Mouse (Mus musculus): ENCODE measurements around the gene Gdf3. TPM values are rescaled to one million over a fixed set of nuclear protein-coding genes. Genes with fewer than 3 reads are reported as not detected.

Gene Gdf3
- polyA plus RNA-seq, 2 experiments = 0.11 to 0.20 TPM

DNA sequence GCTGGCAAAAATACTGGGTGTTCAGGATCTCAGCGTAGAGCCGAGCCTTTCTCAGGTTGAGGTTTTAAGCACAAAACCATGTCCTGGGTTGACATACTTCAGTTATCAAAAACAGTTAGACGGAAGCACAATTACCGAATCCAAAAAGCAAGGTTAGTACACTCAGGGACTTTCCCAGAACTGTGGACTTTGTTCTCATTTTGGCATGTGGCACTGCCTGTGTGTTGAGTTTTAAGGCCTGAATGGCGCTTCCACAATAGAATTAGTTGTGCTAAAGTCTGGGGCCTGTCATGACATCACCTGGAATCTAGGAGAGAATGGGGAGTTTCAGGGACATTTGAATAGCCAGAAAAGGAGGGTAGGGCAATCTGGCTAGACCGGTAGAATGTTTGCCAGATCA is 11.5 kb downstream of the Gdf3 start:
- H3K36me3 ChIP-seq (ENCODE audit: control insufficient read depth, insufficient read depth, low read length) = no peaks in the 10 kb centered on the region
- no peak overlapping the region for H3K4me3 ChIP-seq (replicated peaks; ENCODE audit: low read length)
- no peak for DNase-seq (ENCODE audit: low spot score)
- H3K9me3 ChIP-seq (ENCODE audit: control insufficient read depth, low read length) = no peaks in the 10 kb centered on the region
- no peak overlapping the region for H3K27ac ChIP-seq (replicated peaks; ENCODE audit: low read depth, low read length)
- H3K27me3 ChIP-seq (ENCODE audit: control insufficient read depth, insufficient read depth, low read length) = no peaks in the 10 kb centered on the region
- no peak overlapping the region for H3K9ac ChIP-seq (ENCODE audit: low read depth, low read length, severe bottlenecking)
- WGBS = 89% methylated on average over 6 of the region's 6 CpGs
- H3K4me2 ChIP-seq (replicated peaks; ENCODE audit: low read depth, low read length, severe bottlenecking) = no peak overlapping the region
- no peak for TF ChIP-seq POLR2A (IDR thresholded peaks at IDR 0.05; ENCODE audit: borderline replicate concordance, extremely low read depth, insufficient read depth, insufficient read length)
- no peaks in the 10 kb centered on the region for H3K4me1 ChIP-seq (ENCODE audit: control insufficient read depth, insufficient read depth, low read length)
- ATAC-seq (ENCODE audit: low FRiP score, low read depth) = no peak

DNA sequence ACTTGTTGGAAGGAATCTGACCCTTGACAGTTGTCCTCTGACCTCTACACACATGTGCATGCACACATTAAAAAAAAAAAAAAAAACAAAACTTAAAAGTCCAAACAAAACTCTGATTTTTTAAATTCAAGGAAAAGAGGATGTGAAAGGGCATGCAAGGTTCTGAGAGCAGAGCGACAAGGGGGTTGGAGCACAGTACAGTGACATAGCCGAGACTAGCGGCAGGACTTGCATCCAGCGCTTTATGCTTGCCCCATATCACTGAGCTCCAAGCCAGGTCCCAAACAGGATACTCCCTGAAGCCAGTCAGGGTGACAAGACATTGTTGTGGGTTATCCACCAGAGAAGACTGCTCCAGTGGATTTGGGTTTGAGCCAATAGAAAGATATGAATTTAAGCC is 11.9 kb downstream of the Gdf3 start:
- H3K4me2 ChIP-seq (replicated peaks; ENCODE audit: low read depth, low read length, severe bottlenecking) = no peak overlapping the region
- no peak for TF ChIP-seq POLR2A (IDR thresholded peaks at IDR 0.05; ENCODE audit: borderline replicate concordance, extremely low read depth, insufficient read depth, insufficient read length)
- ATAC-seq (ENCODE audit: low FRiP score, low read depth) (no peak), DNase-seq (ENCODE audit: low spot score) (no peak)
- H3K4me1 ChIP-seq (ENCODE audit: control insufficient read depth, insufficient read depth, low read length) = no peaks in the 10 kb centered on the region
- H3K9me3 ChIP-seq (ENCODE audit: control insufficient read depth, low read length) = no peaks in the 10 kb centered on the region
- no peak overlapping the region for H3K4me3 ChIP-seq (replicated peaks; ENCODE audit: low read length)
- no peak overlapping the region for H3K27ac ChIP-seq (replicated peaks; ENCODE audit: low read depth, low read length)
- H3K36me3 ChIP-seq (ENCODE audit: control insufficient read depth, insufficient read depth, low read length) = no peaks in the 10 kb centered on the region
- 94% methylated on average over 4 of the region's 4 CpGs for WGBS
- no peaks in the 10 kb centered on the region for H3K27me3 ChIP-seq (ENCODE audit: control insufficient read depth, insufficient read depth, low read length)
- no peak overlapping the region for H3K9ac ChIP-seq (ENCODE audit: low read depth, low read length, severe bottlenecking)

DNA sequence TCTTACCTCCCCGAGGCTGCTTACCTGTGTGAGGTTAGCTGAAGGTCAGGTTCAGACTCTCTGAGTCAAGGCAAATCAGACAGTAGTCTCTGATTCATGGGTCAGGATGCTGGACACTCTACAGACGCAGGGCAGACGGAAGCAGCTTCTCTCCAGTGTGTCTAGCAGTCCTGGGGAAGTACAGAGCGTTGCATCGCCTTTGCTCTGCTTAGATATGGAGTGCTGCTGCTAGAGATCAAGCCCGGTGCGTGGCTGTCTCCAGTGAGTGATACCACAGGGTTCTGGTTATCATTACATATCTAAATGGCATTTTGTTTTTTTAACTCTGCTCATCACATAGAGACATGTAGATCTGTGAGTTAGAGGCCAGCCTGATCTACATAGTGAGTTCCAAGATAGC is 13.3 kb downstream of the Gdf3 start:
- no peak overlapping the region for H3K4me3 ChIP-seq (replicated peaks; ENCODE audit: low read length)
- no peaks in the 10 kb centered on the region for H3K36me3 ChIP-seq (ENCODE audit: control insufficient read depth, insufficient read depth, low read length)
- 89% methylated on average over 7 of the region's 7 CpGs for WGBS
- H3K27ac ChIP-seq (replicated peaks; ENCODE audit: low read depth, low read length) = no peak overlapping the region
- no peak for ATAC-seq (ENCODE audit: low FRiP score, low read depth)
- DNase-seq (ENCODE audit: low spot score) = no peak
- no peak overlapping the region for H3K4me2 ChIP-seq (replicated peaks; ENCODE audit: low read depth, low read length, severe bottlenecking)
- no peaks in the 10 kb centered on the region for H3K27me3 ChIP-seq (ENCODE audit: control insufficient read depth, insufficient read depth, low read length)
- no peak for TF ChIP-seq POLR2A (IDR thresholded peaks at IDR 0.05; ENCODE audit: borderline replicate concordance, extremely low read depth, insufficient read depth, insufficient read length)
- H3K9me3 ChIP-seq (ENCODE audit: control insufficient read depth, low read length) = no peaks in the 10 kb centered on the region
- no peak overlapping the region for H3K9ac ChIP-seq (ENCODE audit: low read depth, low read length, severe bottlenecking)
- no peaks in the 10 kb centered on the region for H3K4me1 ChIP-seq (ENCODE audit: control insufficient read depth, insufficient read depth, low read length)

DNA sequence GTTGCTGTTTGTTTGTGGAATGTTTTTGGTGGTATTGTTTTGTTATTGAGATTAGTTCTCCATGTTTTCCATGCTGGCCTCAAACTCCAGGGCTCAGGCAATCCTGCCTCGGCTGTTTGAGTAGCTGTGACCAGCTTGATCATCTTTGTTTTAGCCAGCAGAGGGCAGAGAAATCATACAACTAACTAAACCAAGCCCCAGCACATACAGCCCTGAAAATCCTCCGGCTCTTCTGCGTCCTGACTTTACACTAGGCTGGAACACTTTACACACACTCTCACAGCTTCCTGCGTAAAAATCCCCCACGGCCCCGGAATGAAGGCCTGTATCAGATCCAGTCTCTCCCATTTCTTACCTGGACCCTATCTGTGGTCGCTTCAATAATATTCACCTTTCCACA is 14.2 kb downstream of the Gdf3 start:
- no peak for ATAC-seq (ENCODE audit: low FRiP score, low read depth)

DNA sequence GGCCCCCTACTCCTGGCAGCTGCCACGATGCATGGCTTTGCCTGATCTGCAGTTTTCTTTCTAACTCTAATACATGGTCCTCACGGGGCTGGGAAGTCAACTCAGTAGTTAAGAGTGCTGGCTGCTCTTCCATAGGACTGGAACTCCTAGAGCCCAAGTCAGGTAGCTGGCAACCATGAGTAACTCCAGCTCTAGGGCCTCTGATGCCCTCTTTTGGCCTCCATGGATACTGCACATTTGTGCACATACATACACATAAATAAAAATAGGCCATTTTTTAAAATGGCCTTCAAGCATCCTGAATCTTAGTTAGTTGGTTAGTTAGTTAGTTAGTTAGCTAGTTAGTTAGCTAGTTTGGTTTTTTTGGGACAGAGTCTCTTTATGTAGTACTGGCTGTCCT is 17.0 kb downstream of the Gdf3 start:
- TF ChIP-seq POLR2A (IDR thresholded peaks at IDR 0.05; ENCODE audit: borderline replicate concordance, extremely low read depth, insufficient read depth, insufficient read length) = no peak
- Histone ChIP-seq H3K4me2 (replicated peaks; ENCODE audit: low read depth, low read length, severe bottlenecking) (no peak overlapping the region), H3K4me3 (replicated peaks; ENCODE audit: low read length) (no peak overlapping the region), H3K9ac (ENCODE audit: low read depth, low read length, severe bottlenecking) (no peak overlapping the region), H3K27ac (replicated peaks; ENCODE audit: low read depth, low read length) (no peak overlapping the region), H3K9me3 (ENCODE audit: control insufficient read depth, low read length) (no peaks in the 10 kb centered on the region), H3K36me3 (ENCODE audit: control insufficient read depth, insufficient read depth, low read length) (no peaks in the 10 kb centered on the region), H3K27me3 (ENCODE audit: control insufficient read depth, insufficient read depth, low read length) (no peaks in the 10 kb centered on the region), H3K4me1 (ENCODE audit: control insufficient read depth, insufficient read depth, low read length) (no peaks in the 10 kb centered on the region)
- no peak for ATAC-seq (ENCODE audit: low FRiP score, low read depth)
- DNase-seq (ENCODE audit: low spot score) = no peak
- 87% methylated on average over 2 of the region's 2 CpGs for WGBS

More for the DNA sequence above, 14.2 kb downstream of the Gdf3 start:
- WGBS = 25% methylated on average over 7 of the region's 7 CpGs
- TF ChIP-seq POLR2A (IDR thresholded peaks at IDR 0.05; ENCODE audit: borderline replicate concordance, extremely low read depth, insufficient read depth, insufficient read length) = no peak
- Histone ChIP-seq H3K9ac (ENCODE audit: low read depth, low read length, severe bottlenecking) (no peak overlapping the region), H3K27me3 (ENCODE audit: control insufficient read depth, insufficient read depth, low read length) (no peaks in the 10 kb centered on the region), H3K4me1 (ENCODE audit: control insufficient read depth, insufficient read depth, low read length) (no peaks in the 10 kb centered on the region), H3K27ac (replicated peaks; ENCODE audit: low read depth, low read length) (no peak overlapping the region), H3K4me3 (replicated peaks; ENCODE audit: low read length) (no peak overlapping the region), H3K4me2 (replicated peaks; ENCODE audit: low read depth, low read length, severe bottlenecking) (no peak overlapping the region), H3K36me3 (ENCODE audit: control insufficient read depth, insufficient read depth, low read length) (no peaks in the 10 kb centered on the region), H3K9me3 (ENCODE audit: control insufficient read depth, low read length) (no peaks in the 10 kb centered on the region)
- DNase-seq (ENCODE audit: low spot score) = peak; percentile 36

Data from limb, embryonic 14.5 days (tissue).